Mouse (Mus musculus): Measurements from ENCODE around the gene Zfp704.

DNA sequence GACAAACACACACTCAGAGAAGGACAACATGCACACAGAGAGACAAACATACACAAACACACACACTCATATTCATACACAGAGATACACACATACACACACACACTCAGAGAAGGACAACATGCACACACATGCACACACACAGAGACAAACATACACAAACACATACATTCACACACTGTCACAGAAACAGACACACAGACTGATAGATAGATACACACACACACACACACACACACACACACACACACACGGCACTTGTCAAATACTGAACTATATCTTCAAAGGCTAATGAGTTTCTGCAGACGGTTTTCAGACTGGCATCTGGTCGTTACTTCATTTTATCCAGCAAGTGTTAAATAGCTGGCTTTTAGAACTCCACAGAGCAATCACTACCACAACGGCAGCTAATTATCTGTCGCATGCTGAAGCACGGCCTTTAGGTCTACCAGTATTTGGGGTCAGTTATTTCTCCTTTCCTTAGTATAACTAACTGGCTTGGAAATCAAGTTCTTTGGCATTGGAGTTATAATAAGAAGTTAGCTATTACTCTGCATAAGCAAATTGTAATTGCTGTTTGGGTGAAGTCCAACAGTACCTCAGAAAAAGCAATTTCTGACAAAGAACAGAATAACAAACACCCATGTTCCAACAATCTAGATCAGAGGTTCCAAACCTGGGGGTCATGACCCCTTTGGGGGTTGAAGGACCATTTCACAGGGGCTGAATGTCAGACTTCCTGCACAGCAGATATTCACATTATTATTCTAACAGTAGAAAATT lies 51.9 kb downstream of the Zfp704 start:
- no peak for TF ChIP-seq CTCF (conservative IDR thresholded peaks at IDR 0.05; ENCODE audit: low read length)
- no peak for TF ChIP-seq NANOG (IDR thresholded peaks at IDR 0.05; ENCODE audit: borderline replicate concordance, low read length)
